Mouse (Mus musculus): ENCODE measurements around the gene Syce1. TPM values are rescaled to one million over a fixed set of nuclear protein-coding genes. Genes with fewer than 3 reads are reported as not detected.

The Syce1 gene
- polyA plus RNA-seq (2015; fragmentation: Nextera tagmentation; extraction: Ambion mirVana), result 0.11 and 0.16 TPM in 2 replicates

DNA sequence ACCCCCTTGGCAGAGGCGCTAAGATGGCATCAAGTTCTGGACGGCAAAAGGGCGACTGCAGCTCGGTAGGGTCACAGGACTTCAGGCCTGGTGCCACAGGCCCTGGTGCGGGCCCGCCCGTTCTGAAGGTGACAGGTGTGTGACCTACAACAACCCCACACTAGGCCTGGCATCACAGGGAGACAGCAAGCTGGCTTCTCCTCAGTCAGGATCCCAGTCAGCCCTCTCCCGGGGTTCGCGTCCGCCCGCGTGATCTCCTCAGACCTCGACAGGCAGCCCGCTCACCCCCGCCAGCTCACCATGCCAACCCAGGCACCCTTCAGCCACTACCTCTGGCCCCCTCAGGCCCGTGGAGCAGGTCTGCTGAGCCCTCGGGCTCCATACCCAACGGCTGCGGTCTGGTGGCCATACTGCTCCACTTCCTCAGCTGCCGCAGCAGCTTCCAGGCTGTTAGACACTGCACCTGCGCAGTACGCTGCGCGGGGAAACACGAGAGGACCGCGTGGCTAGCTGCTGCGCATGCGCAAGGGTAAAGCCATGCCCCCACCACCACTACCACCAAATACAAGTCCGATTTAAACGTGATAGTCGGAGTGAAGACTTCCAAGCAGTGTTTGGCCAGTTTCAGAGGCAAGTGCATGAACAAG, at the start of gene Syce1:
Gene Syce1, minus strand, starts transcription at position 447 of the 647 bp plus-strand sequence.
- TF ChIP-seq CTCF (IDR thresholded peaks at IDR 0.05; ENCODE audit: low read depth) (no peak), EP300 (optimal IDR thresholded peaks at IDR 0.05) (no peak)
- no peak within 1 kb of the TSS for H3K9ac ChIP-seq (ENCODE audit: low read length)
- ATAC-seq (ENCODE audit: low FRiP score, low TSS enrichment) (0 out of 2 replicates have a peak, but pooled peaks have one; percentile 12), DNase-seq (ENCODE audit: low spot score) (no peak)
- no peak within 1 kb of the TSS for H3K27ac ChIP-seq (replicated peaks)
- H3K4me2 ChIP-seq (replicated peaks; ENCODE audit: low read depth), result no peak within 1 kb of the TSS
- WGBS, result 76% methylated on average over 33 of the region's 33 CpGs
- H3K4me1 ChIP-seq (replicated peaks; ENCODE audit: control insufficient read depth, insufficient read depth), result no peaks in the 10 kb centered on the region
- H3K9me3 ChIP-seq (ENCODE audit: control insufficient read depth, low read length), result no peaks in the 10 kb centered on the region
- no peak within 1 kb of the TSS for H3K4me3 ChIP-seq (ENCODE audit: low read depth, low read length)
- no peaks in the 10 kb centered on the region for H3K36me3 ChIP-seq (ENCODE audit: control insufficient read depth, insufficient read depth, low read length)
- no peaks in the 10 kb centered on the region for H3K27me3 ChIP-seq (ENCODE audit: control insufficient read depth, insufficient read depth, low read length)

DNA sequence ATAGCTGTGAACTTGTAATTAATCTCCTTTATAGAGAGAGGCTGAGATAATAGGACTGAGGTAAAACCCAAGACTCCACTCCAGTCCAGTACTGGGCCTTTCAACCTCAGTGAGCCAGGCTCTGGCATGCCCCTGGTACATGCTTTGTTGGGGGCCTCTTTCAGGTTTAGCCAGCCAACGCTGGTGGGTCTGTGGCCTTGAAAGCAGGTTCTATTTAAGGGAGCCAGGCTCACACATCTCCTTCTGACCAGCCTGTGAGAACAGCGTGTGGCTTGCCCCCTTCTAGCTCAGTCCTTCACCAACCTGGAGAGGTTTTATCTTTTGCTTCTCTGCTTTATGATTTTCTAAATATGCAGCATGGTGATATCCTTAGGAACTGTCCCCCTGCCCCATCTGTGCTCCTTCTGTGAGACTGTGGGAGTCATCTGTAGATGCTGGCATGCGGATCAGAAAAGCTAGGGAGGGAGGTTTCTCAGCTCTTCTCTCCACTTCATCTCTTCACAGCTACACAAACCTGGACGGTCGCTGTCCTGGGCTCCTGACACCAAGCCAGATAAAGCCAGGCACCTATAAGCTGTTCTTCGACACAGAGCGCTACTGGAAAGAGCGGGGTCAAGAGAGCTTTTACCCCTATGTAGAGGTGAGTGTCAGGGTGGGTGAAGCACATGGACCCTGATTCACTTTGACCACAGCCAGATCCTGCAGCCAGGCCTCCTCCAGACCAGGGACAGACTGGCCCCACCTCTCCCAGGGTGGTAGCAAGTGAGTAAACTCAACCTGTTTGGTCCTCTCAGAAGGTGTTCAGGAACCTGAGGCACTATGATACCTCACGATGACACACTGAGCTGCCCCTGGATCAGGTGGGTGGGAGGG, 48.8 kb upstream of the Syce1 start:
- no peaks in the 10 kb centered on the region for H3K9me3 ChIP-seq (ENCODE audit: control insufficient read depth, low read length)
- ATAC-seq (ENCODE audit: low FRiP score, low TSS enrichment) (no peak), DNase-seq (ENCODE audit: low spot score) (peak; percentile 11)
- H3K36me3 ChIP-seq (ENCODE audit: control insufficient read depth, insufficient read depth, low read length), result no peaks in the 10 kb centered on the region
- TF ChIP-seq EP300 (optimal IDR thresholded peaks at IDR 0.05), result no peak
- H3K27me3 ChIP-seq (ENCODE audit: control insufficient read depth, insufficient read depth, low read length), result no peaks in the 10 kb centered on the region
- WGBS, result 80% methylated on average over 9 of the region's 9 CpGs
- H3K9ac ChIP-seq (ENCODE audit: low read length), result no peak overlapping the region
- no peak overlapping the region for H3K4me2 ChIP-seq (replicated peaks; ENCODE audit: low read depth)
- no peak overlapping the region for H3K27ac ChIP-seq (replicated peaks)
- H3K4me3 ChIP-seq (ENCODE audit: low read depth, low read length), result peak overlapping the region; percentile 6; the same call in 1 of the 2 replicates
- no peaks in the 10 kb centered on the region for H3K4me1 ChIP-seq (replicated peaks; ENCODE audit: control insufficient read depth, insufficient read depth)

DNA sequence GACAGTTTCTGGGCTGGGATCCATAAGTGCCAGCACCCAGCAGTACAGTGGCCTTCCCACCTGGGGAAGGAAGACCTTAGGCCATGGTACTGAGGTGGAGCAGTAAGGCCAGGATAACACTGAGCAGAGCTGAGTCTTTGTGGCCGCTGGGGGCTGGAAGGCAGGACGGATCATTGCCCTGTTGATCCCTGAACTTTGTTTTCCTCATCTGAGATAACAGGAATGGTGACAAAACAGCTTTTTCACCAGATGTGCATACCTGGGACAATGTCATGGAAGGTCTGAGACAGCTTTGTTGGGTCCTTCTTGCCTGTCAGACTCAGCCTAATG, 48.1 kb upstream of the Syce1 start:
- 0 out of 2 replicates have a peak overlapping the region, but pooled peaks have one; percentile 31 for H3K9ac ChIP-seq (ENCODE audit: low read length)
- ATAC-seq (ENCODE audit: low FRiP score, low TSS enrichment), result 0 out of 2 replicates have a peak, but pooled peaks have one; percentile 11
- peak overlapping the region; percentile 42 for H3K4me2 ChIP-seq (replicated peaks; ENCODE audit: low read depth)
- H3K4me3 ChIP-seq (ENCODE audit: low read depth, low read length), result peak overlapping the region; percentile 12; the same call in 1 of the 2 replicates
- H3K9me3 ChIP-seq (ENCODE audit: control insufficient read depth, low read length), result no peaks in the 10 kb centered on the region
- 82% methylated on average over 2 of the region's 2 CpGs for WGBS
- TF ChIP-seq CTCF (IDR thresholded peaks at IDR 0.05; ENCODE audit: low read depth) (no peak), EP300 (optimal IDR thresholded peaks at IDR 0.05) (no peak)
- H3K27ac ChIP-seq (replicated peaks), result no peak overlapping the region
- no peaks in the 10 kb centered on the region for H3K4me1 ChIP-seq (replicated peaks; ENCODE audit: control insufficient read depth, insufficient read depth)
- no peaks in the 10 kb centered on the region for H3K27me3 ChIP-seq (ENCODE audit: control insufficient read depth, insufficient read depth, low read length)
- H3K36me3 ChIP-seq (ENCODE audit: control insufficient read depth, insufficient read depth, low read length), result no peaks in the 10 kb centered on the region
- DNase-seq (ENCODE audit: low spot score), result no peak

DNA sequence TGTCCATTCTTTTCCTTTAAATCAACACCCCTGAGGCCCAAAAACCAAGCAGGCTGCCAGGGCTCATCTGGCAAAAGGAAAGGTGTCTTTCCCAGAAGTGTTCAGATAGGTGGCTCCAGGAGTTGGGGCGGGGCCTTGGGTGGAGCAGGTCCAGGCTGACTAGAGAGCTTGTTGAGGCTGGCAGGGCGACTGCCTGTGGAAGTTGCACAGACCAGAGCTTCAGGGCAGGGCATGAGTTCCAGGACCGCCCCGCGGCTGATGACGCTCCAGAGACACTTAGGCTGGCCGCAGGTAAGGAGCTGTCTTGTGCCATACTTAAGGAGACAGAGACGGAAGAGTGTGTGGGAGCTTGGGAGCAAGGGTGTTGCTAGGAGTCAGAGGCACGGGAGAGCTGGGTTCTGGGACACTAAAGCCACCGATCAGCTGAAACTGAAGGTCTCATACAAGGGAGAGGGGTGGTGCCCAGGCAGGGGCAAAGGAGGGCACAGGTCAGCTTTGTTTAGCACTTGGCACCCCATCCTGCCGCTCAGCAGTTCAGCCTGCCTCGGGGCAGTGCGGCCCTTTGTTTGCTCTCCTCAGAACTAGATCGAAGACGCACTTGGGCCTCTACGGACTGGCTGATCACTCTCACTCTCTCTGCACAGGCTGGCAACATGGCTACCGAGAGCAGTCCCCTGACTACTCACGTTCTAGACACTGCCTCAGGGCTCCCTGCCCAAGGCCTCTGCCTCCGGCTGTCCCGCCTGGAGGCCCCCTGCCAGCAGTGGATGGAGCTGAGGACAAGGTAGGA, 47.5 kb upstream of the Syce1 start, which contains the start of gene Urah:
Gene Urah, plus strand, starts transcription at position 51 of the 790 bp plus-strand sequence.
- H3K27me3 ChIP-seq (ENCODE audit: control insufficient read depth, insufficient read depth, low read length), result no peaks in the 10 kb centered on the region
- H3K4me1 ChIP-seq (replicated peaks; ENCODE audit: control insufficient read depth, insufficient read depth), result no peaks in the 10 kb centered on the region
- H3K36me3 ChIP-seq (ENCODE audit: control insufficient read depth, insufficient read depth, low read length), result no peaks in the 10 kb centered on the region
- no peaks in the 10 kb centered on the region for H3K9me3 ChIP-seq (ENCODE audit: control insufficient read depth, low read length)
- 0 out of 2 replicates have a peak within 1 kb of the TSS, but pooled peaks have one; percentile 31 for H3K9ac ChIP-seq (ENCODE audit: low read length)
- DNase-seq (ENCODE audit: low spot score) (peak; percentile 65), ATAC-seq (ENCODE audit: low FRiP score, low TSS enrichment) (peak; percentile 87)
- peak within 1 kb of the TSS; percentile 30; the same call in 1 of the 2 replicates for H3K27ac ChIP-seq (replicated peaks)
- peak within 1 kb of the TSS; percentile 42 for H3K4me2 ChIP-seq (replicated peaks; ENCODE audit: low read depth)
- 27% methylated on average over 20 of the region's 20 CpGs for WGBS
- no peak for TF ChIP-seq EP300 (optimal IDR thresholded peaks at IDR 0.05)
- H3K4me3 ChIP-seq (ENCODE audit: low read depth, low read length), result peak within 1 kb of the TSS; percentile 12; the same call in 1 of the 2 replicates

DNA sequence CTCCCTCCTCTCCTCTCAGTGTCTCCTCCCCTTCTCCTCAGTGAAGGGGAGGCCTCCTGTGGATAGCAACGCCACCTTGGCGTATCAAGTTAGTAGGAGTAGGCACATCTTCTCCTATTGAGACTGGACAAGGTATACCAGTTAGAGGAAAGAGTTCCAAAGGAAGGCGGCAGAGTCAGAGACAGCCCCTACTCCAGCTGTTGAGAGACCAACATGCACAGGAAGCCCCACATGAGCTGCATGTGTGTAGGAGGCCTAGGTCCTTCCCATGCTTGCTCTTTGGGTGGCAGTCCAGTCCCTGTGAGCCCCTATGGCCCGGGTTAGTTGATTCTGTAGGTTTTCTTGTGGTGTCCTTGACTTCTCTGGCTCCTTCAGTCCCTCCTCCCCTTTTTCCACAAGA, 45.7 kb upstream of the Syce1 start:
- WGBS, result 81% methylated on average over 4 of the region's 4 CpGs

More for the DNA sequence above, 45.7 kb upstream of the Syce1 start:
- ATAC-seq (ENCODE audit: low FRiP score, low TSS enrichment) (no peak), DNase-seq (ENCODE audit: low spot score) (no peak)
- H3K27me3 ChIP-seq (ENCODE audit: control insufficient read depth, insufficient read depth, low read length), result no peaks in the 10 kb centered on the region
- no peaks in the 10 kb centered on the region for H3K4me1 ChIP-seq (replicated peaks; ENCODE audit: control insufficient read depth, insufficient read depth)
- no peaks in the 10 kb centered on the region for H3K36me3 ChIP-seq (ENCODE audit: control insufficient read depth, insufficient read depth, low read length)
- no peaks in the 10 kb centered on the region for H3K9me3 ChIP-seq (ENCODE audit: control insufficient read depth, low read length)
- no peak overlapping the region for H3K4me3 ChIP-seq (ENCODE audit: low read depth, low read length)
- no peak overlapping the region for H3K27ac ChIP-seq (replicated peaks)
- TF ChIP-seq EP300 (optimal IDR thresholded peaks at IDR 0.05), result no peak
- no peak for TF ChIP-seq CTCF (IDR thresholded peaks at IDR 0.05; ENCODE audit: low read depth)
- no peak overlapping the region for H3K9ac ChIP-seq (ENCODE audit: low read length)
- H3K4me2 ChIP-seq (replicated peaks; ENCODE audit: low read depth), result no peak overlapping the region
